Mouse (Mus musculus): ENCODE measurements around the gene Hacl1.

The Hacl1 gene

DNA sequence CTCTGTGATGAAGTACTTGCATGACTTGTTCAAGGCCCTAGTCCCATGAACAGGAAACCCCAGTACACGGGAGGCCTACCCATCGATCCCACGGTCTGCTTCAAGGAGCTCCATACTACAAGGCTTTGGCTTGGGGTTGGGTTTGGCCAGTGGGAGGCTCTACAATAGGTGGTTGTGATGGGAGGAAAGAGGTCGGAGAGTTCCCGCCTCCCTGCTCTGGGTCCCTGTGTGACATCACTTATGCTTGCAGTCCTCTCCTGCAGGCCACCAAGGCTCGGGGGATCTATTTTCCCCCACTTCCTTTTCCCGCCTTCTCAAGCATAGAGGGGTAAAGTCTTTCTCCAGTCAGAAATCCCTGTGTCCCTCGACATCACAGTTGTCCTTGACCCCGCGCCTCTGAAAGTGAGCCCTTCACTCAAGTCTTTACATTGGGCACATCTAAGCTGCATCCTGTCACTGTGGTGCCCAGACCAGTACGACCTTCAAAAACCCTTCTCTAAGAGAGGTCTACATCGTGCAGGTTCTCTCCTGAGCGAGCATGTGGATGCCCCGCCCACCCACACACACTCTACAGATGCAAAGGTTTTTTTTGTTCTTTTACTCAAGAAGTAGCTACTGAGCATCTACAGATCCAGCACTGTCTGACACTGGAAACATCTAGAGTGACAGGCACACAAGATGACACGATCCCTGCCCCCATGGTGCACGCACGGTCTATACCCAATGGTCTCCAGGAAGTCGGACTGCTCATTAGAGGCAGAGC lies 66.0 kb downstream of the Hacl1 start:
- DNase-seq (ENCODE audit: low spot score) = no peak

DNA sequence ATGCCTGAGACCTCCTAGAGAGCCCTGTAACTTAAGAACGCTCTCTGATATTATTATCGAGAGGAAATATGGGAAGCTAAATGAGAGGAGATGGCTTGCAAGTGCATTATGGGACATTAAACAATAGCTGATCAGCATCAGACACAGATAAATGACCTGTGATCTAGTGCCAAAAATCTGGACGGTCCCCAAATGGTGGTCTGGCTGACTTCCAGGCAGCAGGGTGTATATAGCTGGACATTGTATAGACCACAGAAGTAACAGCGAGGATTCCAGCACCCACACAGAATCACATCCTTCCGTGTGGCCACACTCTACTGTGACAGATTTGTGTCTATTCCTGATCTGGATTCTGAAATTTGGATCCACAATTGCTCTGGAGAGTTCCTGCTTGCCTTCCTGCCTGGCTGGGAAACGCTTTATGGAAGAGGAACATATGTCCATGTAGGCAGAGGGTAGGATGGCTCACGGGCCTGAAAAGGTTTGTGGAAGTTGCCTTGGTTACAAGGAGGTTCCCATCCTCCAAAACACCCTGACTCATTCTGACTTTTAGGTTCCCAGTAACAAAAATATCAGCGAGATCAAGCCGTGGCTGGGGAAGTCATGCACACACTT lies 68.4 kb downstream of the Hacl1 start:
- DNase-seq (ENCODE audit: low spot score) = peak; percentile 24

DNA sequence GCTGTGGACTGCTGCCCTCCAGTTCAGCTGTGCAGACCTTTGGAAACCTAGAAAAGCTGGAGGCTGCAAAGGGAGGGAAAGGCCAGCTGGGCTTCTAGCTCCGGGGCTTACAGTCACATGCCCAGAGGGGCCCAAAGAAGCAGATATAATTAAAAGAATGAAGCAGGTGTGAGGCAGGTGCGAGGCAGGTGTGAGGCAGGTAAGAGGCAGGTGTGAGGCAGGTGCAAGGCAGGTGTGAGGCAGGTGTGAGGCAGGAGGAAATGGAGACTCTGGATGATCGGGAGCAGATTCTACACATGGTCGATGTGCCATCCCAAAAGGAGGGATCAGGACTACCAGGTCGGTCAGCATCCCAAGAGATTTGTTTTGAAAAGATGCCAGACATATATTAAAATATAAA lies 69.7 kb downstream of the Hacl1 start:
- no peak for DNase-seq (ENCODE audit: low spot score)

DNA sequence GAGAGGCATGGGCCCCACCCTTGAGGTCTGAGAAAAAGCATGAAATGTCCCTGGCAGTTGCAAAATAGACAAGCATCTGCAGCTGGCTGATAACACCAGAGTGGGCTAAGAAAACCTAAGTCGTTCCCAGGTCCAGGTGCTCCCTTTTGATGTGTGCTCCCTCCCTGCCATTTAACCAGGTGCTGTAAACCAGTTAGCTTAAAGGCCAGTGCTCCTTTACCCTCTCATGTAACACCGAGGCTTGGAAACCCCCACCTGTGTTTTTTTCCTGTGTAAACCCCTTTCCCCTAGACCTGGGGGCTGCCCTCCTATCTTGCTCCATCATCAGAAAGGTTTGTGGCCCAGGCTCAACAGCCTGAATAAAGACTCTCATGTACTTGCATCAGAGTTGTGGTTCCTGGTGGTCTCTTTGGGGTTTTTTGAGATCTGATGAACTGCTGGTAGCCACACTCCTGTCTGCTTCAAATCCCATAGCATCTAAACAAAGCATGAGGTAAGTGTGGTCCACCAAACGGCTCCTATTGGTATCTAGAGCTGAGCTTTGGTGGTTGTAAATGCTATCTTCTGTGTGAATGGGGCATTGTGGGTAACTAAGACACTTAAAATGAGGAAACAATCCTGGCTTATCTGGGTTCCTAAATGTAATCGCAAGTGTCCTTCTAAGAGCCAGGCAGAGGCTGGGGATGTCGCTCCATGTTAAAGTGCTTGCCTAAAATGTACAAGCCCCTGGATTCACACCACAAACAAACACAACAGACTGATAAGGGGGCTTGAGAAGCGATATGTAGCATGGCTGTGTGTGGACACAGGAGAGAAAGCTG lies 70.7 kb downstream of the Hacl1 start:
- DNase-seq (ENCODE audit: low spot score) = no peak

DNA sequence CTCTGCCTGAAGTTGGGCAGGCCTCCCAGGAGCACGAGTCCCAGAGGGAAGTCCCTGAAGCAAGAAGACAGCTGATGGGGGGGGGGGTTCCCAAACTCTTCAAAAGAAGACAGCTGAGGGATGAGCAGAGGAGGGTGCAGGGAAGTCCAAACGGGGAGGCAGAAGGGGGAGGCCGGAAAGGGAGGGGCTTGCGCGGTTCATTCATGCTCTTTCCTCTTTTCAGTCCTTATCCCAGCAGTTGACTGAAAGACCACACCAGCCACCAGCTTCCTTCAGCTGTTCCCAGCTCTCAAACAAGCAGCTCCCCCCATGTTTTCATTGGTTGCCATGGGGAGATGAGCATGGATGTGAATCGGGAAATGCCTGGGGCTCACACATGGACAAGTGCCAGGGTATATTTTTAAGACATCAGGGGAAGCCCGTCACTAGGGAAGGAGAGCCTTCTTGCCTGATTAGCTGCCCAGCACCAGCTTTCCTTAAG lies 71.9 kb downstream of the Hacl1 start:
- DNase-seq (ENCODE audit: low spot score) = no peak

DNA sequence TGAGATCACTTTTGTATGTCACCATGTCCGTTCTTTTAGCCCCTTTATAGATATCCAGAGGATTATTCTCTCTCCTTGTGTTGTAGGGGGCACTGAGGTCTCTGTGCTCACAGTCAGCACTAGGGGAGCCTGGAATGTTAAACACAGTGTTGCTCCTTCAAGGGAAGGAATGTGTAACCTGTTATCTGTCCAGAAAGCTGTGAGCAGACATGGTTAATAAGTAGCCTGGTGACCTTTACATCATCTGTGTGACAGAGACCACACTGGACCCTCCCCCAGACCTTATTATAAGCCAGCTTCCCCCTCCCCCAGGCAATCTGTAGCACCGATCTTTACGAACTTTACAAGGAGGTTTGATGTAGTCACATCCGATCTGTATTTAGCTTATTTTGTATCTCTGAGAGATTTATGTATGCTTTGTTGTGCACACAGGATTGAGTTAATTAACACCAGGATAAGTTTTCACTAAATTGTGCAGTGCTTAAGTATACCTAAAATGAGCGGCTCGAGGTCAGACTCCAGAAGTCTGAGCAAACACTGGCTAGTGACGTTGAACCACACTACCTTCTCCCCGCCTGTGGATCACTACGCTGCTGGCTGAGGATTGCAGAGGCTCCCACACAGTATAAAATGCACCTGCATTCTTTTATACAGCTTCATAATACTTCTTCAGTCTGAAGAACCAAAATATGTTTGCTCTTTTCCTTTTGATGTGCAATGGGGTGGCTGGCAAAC lies 75.4 kb downstream of the Hacl1 start:
- no peak for DNase-seq (ENCODE audit: low spot score)

DNA sequence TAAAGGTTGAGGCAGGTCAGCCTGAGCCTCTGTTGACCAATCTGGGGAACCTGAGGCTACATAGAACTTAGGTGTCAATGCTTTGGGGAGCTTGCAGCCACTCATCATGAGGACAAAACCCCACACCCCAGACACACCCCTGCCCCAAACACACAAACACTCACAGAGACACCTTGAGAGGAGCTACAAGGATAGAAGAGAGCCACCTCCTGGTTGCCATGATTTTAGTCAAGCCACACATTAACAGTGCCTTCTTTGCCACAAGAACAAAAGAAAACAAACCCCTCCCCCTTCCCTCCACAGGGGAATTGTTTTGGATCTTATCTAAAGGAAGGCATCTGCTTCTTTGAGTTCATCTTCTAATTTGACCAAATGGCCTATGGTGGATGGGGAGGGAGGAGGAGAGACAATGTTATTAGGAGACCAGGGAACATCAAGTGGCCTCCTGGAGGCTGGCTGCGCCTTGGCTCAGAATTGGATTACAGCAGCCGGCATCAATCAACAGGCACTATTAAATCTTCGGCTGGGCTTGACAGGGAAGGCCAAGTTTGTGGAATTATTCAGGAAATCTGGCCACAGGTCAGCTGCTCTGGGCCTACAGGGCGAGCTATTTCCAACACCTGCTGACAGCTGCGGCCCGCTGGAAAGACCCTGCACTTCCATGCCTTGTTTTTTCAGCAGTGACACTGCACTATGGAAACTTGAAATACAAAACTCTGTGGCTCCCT lies 76.5 kb downstream of the Hacl1 start:
- no peak for DNase-seq (ENCODE audit: low spot score)

DNA sequence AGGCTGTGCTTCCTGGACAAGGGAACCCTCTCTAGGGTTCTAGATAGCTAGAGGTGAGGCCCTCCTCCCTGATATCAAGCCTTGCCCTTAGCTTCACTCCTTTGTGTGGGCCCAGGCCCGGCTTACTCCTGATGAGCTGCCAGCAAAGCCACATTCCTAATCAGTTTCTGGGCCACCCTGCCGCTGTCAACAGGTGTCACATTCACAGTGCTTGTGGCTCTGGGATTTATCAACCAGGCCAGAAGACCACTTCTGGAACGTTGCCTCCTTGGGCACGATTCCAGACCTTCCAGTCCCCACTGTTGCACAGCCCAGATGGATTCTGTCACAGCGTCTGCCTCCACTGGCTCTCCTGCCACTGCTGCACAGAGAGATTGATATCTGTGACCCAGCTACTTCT lies 80.2 kb downstream of the Hacl1 start:
- DNase-seq (ENCODE audit: low spot score) = no peak

DNA sequence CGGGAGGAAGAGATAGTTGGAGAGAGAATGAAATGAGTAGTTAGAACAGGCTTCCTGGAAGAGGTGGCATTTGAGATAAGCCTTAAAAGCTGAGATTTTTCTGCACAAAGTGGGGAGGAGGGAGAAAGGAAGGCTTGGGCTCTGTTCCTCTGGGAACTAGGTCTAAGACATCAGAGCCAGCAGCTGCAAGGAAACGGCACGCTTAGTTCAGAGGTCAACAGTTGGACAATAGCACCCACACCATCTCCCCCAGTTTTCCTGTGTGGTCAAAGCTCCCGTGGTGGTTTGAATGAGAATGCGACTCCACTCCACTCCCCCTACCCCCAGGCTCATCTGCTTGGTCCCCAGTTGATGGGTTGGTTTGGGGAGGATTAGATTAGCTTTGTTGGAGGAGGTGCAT lies 81.9 kb downstream of the Hacl1 start:
- no peak for DNase-seq (ENCODE audit: low spot score)

DNA sequence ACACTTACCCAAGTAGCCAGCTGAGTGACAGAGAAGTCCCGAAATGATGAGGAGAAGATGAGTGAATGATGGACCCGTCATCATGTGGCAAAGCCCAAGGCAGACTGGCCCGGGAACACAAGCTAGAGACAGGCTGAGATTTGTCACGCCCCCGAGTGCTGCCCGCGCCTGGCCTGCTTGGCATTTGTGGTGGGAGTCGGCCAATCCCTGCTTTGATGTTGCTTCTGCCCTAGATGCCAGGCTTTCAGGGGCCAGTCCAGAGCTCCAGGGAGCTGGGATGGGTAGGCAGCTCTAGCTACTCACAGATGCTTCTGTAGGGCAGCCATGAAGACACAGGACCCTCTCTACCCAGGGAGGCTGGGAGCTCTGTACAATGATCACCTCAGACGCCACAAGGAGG lies 83.3 kb downstream of the Hacl1 start:
- no peak for DNase-seq (ENCODE audit: low spot score)

DNA sequence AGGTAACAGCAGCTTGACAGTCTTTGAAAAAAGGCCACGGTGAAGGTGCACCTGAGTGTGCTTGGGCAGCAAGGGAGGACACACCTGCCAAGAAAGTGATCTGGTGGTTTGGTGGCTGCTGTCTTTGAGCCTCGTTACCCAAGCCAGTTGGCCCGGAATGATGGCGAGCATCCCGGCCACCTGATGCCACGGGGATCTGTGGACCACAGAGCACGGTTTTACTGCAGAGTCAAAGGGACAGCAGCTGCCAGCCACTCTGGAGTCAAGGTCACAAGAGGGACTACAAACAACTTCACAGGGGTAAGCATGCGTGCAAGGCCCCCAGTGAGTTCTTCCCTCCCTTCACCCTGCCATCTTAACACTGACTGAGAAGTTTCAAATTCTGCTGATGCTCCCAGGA lies 83.8 kb downstream of the Hacl1 start:
- no peak for DNase-seq (ENCODE audit: low spot score)

DNA sequence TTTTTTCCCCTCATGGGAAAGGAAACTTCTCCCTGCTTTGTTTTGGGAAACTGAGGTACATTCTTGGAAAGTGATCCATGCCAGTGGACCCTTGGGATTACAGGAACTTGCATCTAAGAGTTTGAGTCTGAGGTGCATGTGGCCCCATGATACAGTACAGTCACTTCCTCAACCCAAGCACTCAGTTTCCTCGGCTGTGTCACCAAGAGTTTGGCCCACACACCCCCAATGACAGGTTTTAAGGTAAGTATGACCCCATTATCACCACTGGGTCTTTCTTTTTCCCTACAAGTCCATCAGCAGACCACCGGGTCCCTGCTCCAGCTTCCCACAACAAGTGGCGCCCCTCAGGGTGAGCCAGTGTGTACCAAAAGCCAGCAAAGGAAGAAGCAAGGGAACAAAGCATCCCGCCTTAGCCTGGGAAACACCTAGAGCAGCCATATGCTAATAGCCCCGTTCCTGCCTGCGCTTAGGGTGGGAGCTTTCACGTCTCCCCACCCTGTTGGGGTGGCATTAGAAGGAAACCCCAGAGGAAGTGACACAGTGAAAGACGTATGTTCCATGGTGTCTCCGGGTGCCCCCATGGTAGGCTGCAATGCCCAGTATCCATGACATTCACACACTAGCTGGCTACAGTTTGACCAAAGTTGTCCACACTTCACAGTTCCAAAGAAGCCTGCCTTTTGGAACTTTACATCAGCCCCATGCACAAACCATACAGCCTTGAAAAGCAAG lies 84.4 kb downstream of the Hacl1 start:
- DNase-seq (ENCODE audit: low spot score) = no peak

DNA sequence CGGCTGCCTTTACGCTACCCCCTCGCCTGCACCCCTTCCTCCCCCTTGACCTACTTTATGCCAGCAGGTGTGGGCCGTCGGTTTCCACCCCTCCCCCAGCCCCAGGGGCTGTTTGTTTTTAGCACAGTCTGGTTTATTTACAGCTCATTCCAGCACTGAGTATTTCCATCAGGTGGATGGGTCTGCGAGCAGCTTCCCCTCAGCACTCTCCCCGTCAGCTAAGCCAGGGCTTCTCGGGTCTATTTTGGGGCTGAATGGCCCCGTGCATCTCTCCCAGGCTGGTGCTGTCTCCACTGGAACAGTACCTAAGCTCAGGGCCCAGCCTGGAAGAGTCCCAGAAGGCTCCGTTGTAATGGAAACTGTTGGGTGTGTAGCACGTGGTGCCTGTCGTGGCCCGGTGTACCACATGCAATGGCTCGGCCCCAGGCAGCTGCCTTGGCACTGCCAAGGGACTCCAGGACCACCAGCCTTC lies 85.1 kb downstream of the Hacl1 start:
- no peak for DNase-seq (ENCODE audit: low spot score)

DNA sequence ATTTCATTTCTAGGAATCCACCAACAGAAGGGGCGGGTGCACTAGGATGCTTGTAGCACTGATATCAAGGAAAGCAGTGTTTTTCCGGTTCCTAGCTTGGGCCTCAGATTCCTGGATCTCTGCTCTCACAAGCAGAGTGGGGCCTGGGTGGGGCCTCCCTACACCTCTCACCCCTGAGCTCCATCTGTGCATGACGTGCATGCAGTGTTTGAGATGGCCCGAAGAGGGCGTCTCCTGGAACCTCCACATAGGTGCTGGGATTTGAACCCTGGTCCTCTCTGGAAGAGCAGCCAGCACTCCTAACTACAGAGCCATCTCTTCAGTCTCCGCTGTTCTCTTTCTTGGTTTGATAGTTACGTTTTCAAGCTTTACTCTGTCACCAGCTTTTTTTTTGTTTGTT lies 86.1 kb downstream of the Hacl1 start:
- no peak for DNase-seq (ENCODE audit: low spot score)
